Mouse (Mus musculus): ENCODE measurements around the gene Wdr72. TPM values are rescaled to one million over a fixed set of nuclear protein-coding genes. Genes with fewer than 3 reads are reported as not detected.

The Wdr72 gene
- polyA plus RNA-seq, 1 experiment = 0.09 TPM

DNA sequence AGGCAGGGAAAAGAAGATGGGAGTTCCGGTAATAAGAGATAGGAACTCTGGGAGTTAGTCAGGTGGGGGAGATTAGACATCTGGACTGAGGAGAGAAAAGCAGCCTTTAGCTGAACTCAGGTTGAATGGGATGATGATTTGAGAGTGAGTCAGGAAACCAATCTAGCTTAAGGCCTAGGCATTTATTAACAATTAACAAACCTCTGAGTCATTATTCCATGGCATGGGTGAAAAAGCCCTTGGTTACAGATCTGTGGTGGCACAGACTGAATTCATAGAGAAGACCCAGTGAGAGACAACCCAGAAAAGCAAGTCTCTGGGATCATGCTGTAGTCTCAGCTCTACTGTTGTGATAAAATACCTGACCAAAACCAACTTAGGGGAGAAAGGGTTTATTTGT lies 7.5 kb upstream of the Wdr72 start:
- no peaks in the 10 kb centered on the region for H3K27me3 ChIP-seq (ENCODE audit: control insufficient read depth, insufficient read depth, low read length)

GRCm38 (mm10) chr9:74110461-74110816 lies 283 bp downstream of the Wdr72 start:
- Histone ChIP-seq H3K4me3 (ENCODE audit: control insufficient read depth, low read depth, low read length) (peak overlapping the region; percentile 30), H3K4me1 (ENCODE audit: control insufficient read depth, insufficient read depth, low read length) (peaks cover 7% of the 10 kb centered on the region)
- no peak for TF ChIP-seq CTCF (IDR thresholded peaks at IDR 0.05; ENCODE audit: control insufficient read depth, insufficient read depth, insufficient replicate concordance, low read depth, low read length)
- no peak for TF ChIP-seq POLR2A (IDR thresholded peaks at IDR 0.05; ENCODE audit: control insufficient read depth, low read depth, low read length)

More for the DNA sequence above, 7.5 kb upstream of the Wdr72 start:
- Histone ChIP-seq H3K4me3 (ENCODE audit: control insufficient read depth, low read depth, low read length) (no peak overlapping the region), H3K36me3 (ENCODE audit: control insufficient read depth, insufficient read depth, low read length) (no peaks in the 10 kb centered on the region), H3K4me1 (ENCODE audit: control insufficient read depth, insufficient read depth, low read length) (no peaks in the 10 kb centered on the region), H3K27ac (ENCODE audit: control insufficient read depth, insufficient read depth, low read depth, low read length) (no peak overlapping the region)
- TF ChIP-seq POLR2A (IDR thresholded peaks at IDR 0.05; ENCODE audit: control insufficient read depth, low read depth, low read length) = no peak
- no peak for TF ChIP-seq CTCF (IDR thresholded peaks at IDR 0.05; ENCODE audit: control insufficient read depth, insufficient read depth, insufficient replicate concordance, low read depth, low read length)

GRCm38 (mm10) chr9:74112526-74112925 lies 2.4 kb downstream of the Wdr72 start:
- Histone ChIP-seq H3K4me3 (ENCODE audit: control insufficient read depth, low read depth, low read length) (no peak overlapping the region), H3K4me1 (ENCODE audit: control insufficient read depth, insufficient read depth, low read length) (peaks cover 7% of the 10 kb centered on the region), H3K27ac (ENCODE audit: control insufficient read depth, insufficient read depth, low read depth, low read length) (no peak overlapping the region), H3K27me3 (ENCODE audit: control insufficient read depth, insufficient read depth, low read length) (no peaks in the 10 kb centered on the region), H3K36me3 (ENCODE audit: control insufficient read depth, insufficient read depth, low read length) (no peaks in the 10 kb centered on the region)
- TF ChIP-seq POLR2A (IDR thresholded peaks at IDR 0.05; ENCODE audit: control insufficient read depth, low read depth, low read length) = no peak
- TF ChIP-seq CTCF (IDR thresholded peaks at IDR 0.05; ENCODE audit: control insufficient read depth, insufficient read depth, insufficient replicate concordance, low read depth, low read length) = no peak

More at GRCm38 (mm10) chr9:74110461-74110816, 283 bp downstream of the Wdr72 start:
- H3K27ac ChIP-seq (ENCODE audit: control insufficient read depth, insufficient read depth, low read depth, low read length) = no peak overlapping the region
- H3K36me3 ChIP-seq (ENCODE audit: control insufficient read depth, insufficient read depth, low read length) = no peaks in the 10 kb centered on the region
- no peaks in the 10 kb centered on the region for H3K27me3 ChIP-seq (ENCODE audit: control insufficient read depth, insufficient read depth, low read length)

DNA sequence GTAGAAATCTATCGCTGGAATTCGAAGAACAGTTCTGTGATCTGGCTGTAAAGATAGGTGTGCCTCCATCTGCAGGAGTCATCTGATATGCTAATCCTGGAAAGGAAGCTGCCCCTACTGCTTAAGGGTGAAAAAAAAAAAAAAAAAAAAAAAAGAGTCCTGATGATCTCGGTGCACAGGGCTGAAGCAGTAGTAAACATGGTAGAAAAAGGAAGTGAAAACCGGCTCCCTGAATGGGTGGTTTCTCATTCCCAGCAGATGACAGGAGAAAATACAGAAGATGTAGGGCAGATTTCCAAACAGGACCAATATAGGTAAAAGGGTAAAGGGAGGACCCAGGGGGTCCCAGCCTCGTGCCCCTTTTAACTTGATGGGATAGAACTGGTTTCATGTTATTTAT lies 16.1 kb downstream of the Wdr72 start:
- no peak overlapping the region for H3K27ac ChIP-seq (ENCODE audit: control insufficient read depth, insufficient read depth, low read depth, low read length)
- no peaks in the 10 kb centered on the region for H3K36me3 ChIP-seq (ENCODE audit: control insufficient read depth, insufficient read depth, low read length)
- no peak for TF ChIP-seq POLR2A (IDR thresholded peaks at IDR 0.05; ENCODE audit: control insufficient read depth, low read depth, low read length)
- TF ChIP-seq CTCF (IDR thresholded peaks at IDR 0.05; ENCODE audit: control insufficient read depth, insufficient read depth, insufficient replicate concordance, low read depth, low read length) = no peak
- H3K4me1 ChIP-seq (ENCODE audit: control insufficient read depth, insufficient read depth, low read length) = no peaks in the 10 kb centered on the region
- H3K4me3 ChIP-seq (ENCODE audit: control insufficient read depth, low read depth, low read length) = no peak overlapping the region
- no peaks in the 10 kb centered on the region for H3K27me3 ChIP-seq (ENCODE audit: control insufficient read depth, insufficient read depth, low read length)

- Histone ChIP-seq H3K27ac (ENCODE audit: control insufficient read depth, insufficient read depth, low read depth, low read length) (no peak overlapping the region), H3K27me3 (ENCODE audit: control insufficient read depth, insufficient read depth, low read length) (no peaks in the 10 kb centered on the region), H3K4me3 (ENCODE audit: control insufficient read depth, low read depth, low read length) (no peak overlapping the region), H3K36me3 (ENCODE audit: control insufficient read depth, insufficient read depth, low read length) (no peaks in the 10 kb centered on the region), H3K4me1 (ENCODE audit: control insufficient read depth, insufficient read depth, low read length) (no peaks in the 10 kb centered on the region)
- TF ChIP-seq POLR2A (IDR thresholded peaks at IDR 0.05; ENCODE audit: control insufficient read depth, low read depth, low read length) = no peak
- no peak for TF ChIP-seq CTCF (IDR thresholded peaks at IDR 0.05; ENCODE audit: control insufficient read depth, insufficient read depth, insufficient replicate concordance, low read depth, low read length)
Measured at GRCm38 (mm10) chr9:74134010-74134409, 23.9 kb downstream of the Wdr72 start.

GRCm38 (mm10) chr9:74141864-74142263 lies 31.7 kb downstream of the Wdr72 start:
- peak; percentile 88; the same call in 1 of the 2 replicates for TF ChIP-seq CTCF (IDR thresholded peaks at IDR 0.05; ENCODE audit: control insufficient read depth, insufficient read depth, insufficient replicate concordance, low read depth, low read length)
- no peak for TF ChIP-seq POLR2A (IDR thresholded peaks at IDR 0.05; ENCODE audit: control insufficient read depth, low read depth, low read length)
- Histone ChIP-seq H3K4me1 (ENCODE audit: control insufficient read depth, insufficient read depth, low read length) (no peaks in the 10 kb centered on the region), H3K27me3 (ENCODE audit: control insufficient read depth, insufficient read depth, low read length) (no peaks in the 10 kb centered on the region), H3K27ac (ENCODE audit: control insufficient read depth, insufficient read depth, low read depth, low read length) (no peak overlapping the region), H3K4me3 (ENCODE audit: control insufficient read depth, low read depth, low read length) (no peak overlapping the region), H3K36me3 (ENCODE audit: control insufficient read depth, insufficient read depth, low read length) (no peaks in the 10 kb centered on the region)

- no peak for TF ChIP-seq POLR2A (IDR thresholded peaks at IDR 0.05; ENCODE audit: control insufficient read depth, low read depth, low read length)
- TF ChIP-seq CTCF (IDR thresholded peaks at IDR 0.05; ENCODE audit: control insufficient read depth, insufficient read depth, insufficient replicate concordance, low read depth, low read length) = no peak
- Histone ChIP-seq H3K36me3 (ENCODE audit: control insufficient read depth, insufficient read depth, low read length) (no peaks in the 10 kb centered on the region), H3K27ac (ENCODE audit: control insufficient read depth, insufficient read depth, low read depth, low read length) (no peak overlapping the region), H3K27me3 (ENCODE audit: control insufficient read depth, insufficient read depth, low read length) (no peaks in the 10 kb centered on the region), H3K4me1 (ENCODE audit: control insufficient read depth, insufficient read depth, low read length) (no peaks in the 10 kb centered on the region), H3K4me3 (ENCODE audit: control insufficient read depth, low read depth, low read length) (no peak overlapping the region)
Measured at GRCm38 (mm10) chr9:74142705-74143104, 32.5 kb downstream of the Wdr72 start.

DNA sequence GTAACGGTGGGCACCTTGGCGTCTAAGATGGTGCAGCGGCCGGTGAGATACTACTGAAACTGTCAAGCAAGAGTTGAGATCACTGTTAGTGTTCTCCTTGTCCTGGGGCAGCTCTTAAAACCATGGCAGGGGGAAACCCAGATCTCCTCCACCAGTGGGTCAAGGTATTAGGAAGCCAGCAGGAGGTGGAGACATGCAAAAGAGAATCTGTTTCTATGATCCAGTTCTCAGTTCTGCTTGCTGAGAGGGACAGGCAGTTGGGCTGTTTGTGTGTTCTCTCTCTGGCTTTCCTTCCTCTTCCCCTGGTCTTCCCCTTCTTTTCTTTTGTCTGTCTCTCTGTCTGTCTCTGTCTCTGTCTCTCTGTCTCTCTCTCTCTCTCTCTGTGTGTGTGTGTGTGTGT lies 35.0 kb downstream of the Wdr72 start:
- no peaks in the 10 kb centered on the region for H3K4me1 ChIP-seq (ENCODE audit: control insufficient read depth, insufficient read depth, low read length)
- no peaks in the 10 kb centered on the region for H3K27me3 ChIP-seq (ENCODE audit: control insufficient read depth, insufficient read depth, low read length)
- no peak overlapping the region for H3K27ac ChIP-seq (ENCODE audit: control insufficient read depth, insufficient read depth, low read depth, low read length)
- no peaks in the 10 kb centered on the region for H3K36me3 ChIP-seq (ENCODE audit: control insufficient read depth, insufficient read depth, low read length)
- H3K4me3 ChIP-seq (ENCODE audit: control insufficient read depth, low read depth, low read length) = no peak overlapping the region
- TF ChIP-seq CTCF (IDR thresholded peaks at IDR 0.05; ENCODE audit: control insufficient read depth, insufficient read depth, insufficient replicate concordance, low read depth, low read length) = no peak
- no peak for TF ChIP-seq POLR2A (IDR thresholded peaks at IDR 0.05; ENCODE audit: control insufficient read depth, low read depth, low read length)

Data from testis, adult 2 months (tissue).